Mouse (Mus musculus): ENCODE results near the gene Nmi.

DNA sequence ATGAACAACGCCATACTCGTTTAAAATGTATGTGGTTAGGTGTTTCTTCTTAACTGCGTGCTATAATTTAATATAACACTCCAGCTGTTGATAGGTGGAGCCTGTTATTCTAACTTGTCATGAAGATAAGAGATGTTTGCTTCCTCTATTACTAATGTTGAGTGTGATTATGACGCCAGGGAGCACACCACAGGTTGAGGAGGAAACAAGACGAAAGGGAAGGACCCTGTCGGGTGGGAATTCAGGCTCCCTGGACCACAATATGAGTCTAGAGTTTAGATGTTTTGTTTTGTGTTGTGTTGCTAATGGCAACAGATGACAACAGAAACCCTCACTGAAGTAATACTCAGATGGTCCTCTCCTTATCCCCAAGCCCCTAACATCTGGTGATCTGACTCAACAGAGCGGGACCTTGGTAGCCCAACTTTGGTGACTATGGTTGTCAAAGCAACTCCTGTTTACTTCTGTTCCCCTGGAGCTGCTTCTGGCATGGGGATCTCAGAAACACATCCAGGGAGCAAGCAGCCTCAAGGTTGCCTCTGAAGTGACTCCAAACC, 19.6 kb downstream of the Nmi start:
- no peak for TF ChIP-seq POLR2A (IDR thresholded peaks at IDR 0.05; ENCODE audit: low read depth, low read length)
- no peak for TF ChIP-seq CTCF (IDR thresholded peaks at IDR 0.05; ENCODE audit: borderline replicate concordance, insufficient read depth, low read length)
